Mouse (Mus musculus) erythroid progenitor cell, adult 5-6 weeks (primary cell): ENCODE results near the gene Ythdf1. TPM values are rescaled to one million over a fixed set of nuclear protein-coding genes. Genes with fewer than 3 reads are reported as not detected.

Experiments used
- ATAC-seq: replicated peaks from 2 replicates; pipeline ENCODE4 v1.8.0; 2016; ENCODE audit warnings: moderate number of reproducible peaks, mild to moderate bottlenecking, moderate TSS enrichment, inconsistent platforms; ENCODE audit not compliant: poor library complexity, low FRiP score, severe bottlenecking
- total RNA-seq, 2 experiments: library from RNA; stranded (forward) in 1 of 2; stranded (reverse) in 1 of 2; fragments of 150-400 nt in 1 of 2; fragments of 186-747, 209-891 nt in 1 of 2; gene quantifications; 2 replicates each; pipeline versions ENCODE4 v1.2.3 to v1.2.4; 2015 to 2017; ENCODE audit warnings: low replicate concordance in 2 of 2

Ythdf1 gene
- total RNA-seq, 2 experiments from 2014 or later, result 28.1 to 37.7 TPM

DNA sequence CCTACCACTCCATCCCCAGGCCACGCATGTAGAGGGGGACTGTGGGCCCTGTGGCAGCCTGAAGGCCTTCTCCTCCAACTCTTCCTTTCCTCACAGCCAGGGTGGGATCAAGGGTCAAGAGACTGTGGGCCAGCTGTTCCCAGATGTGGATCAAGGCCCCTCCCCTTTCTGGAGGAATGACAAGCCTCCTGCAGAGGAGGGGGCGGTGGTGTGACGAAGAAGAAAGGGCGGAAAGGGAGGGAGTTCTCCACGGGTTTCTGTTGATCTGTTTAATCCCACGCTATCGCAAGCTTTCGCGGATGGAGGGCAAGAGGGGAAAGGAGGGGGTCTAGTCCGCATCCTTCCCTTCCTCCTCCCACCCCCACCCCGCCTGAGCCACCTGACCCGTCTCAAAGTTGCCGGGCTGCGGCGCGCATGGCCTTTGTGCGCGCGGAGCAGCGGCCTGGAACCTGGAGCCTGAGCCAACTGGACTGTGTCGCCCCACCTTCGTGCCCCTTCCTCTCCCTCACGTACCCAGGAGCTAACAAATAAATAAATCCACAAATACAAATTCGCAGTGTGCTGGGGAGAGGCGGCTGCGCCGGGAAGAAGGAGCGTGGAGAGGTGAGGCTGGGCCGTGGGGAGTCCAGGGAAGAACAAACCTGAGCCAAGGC, 30.2 kb downstream of the Ythdf1 start:
- no peak for ATAC-seq

DNA sequence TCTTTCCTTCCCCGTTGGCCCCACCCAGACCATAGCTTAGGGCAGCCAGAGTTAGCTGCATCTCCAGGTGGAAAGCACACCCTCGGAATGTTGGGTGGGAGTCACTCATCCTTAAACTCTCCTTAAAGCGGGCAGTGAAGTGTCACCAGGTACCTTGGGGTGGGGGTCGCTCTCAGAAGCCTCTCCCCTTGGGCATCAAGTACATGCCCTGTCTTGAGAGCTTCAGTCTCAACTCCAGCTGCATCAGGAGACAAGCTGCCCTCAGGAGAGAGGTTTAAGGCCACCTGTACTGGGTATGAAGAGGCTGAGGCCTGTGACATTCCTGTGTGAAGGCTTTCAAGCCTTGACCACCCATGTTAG, 30.8 kb downstream of the Ythdf1 start:
- ATAC-seq, result no peak

- no peak for ATAC-seq
Measured at GRCm38 (mm10) chr2:180889271-180889920, 31.4 kb downstream of the Ythdf1 start.

DNA sequence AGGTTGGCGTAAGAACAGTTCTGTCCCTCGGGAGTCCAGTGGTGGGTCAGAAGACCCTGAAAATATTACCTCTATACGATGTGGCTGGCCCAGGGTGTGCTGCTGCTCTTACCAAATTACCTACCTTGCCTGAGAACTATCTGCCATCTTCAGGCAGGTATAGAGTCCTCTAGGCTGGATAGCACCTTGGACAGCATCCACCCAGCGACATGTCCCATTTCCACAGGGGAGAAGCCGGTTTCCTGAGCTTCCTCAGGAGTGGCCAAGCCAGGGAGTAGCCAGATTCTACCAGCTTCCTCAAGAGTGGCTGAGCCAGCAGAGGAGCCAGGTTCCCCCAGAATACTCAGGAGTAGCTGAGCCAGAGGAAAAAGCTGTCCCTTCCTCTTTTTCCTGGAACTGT, 35.5 kb downstream of the Ythdf1 start:
- ATAC-seq, result no peak

- no peak for ATAC-seq
Measured at GRCm38 (mm10) chr2:180881281-180881680, 39.5 kb downstream of the Ythdf1 start.

GRCm38 (mm10) chr2:180879365-180880067, 41.2 kb downstream of the Ythdf1 start:
- ATAC-seq, result no peak

DNA sequence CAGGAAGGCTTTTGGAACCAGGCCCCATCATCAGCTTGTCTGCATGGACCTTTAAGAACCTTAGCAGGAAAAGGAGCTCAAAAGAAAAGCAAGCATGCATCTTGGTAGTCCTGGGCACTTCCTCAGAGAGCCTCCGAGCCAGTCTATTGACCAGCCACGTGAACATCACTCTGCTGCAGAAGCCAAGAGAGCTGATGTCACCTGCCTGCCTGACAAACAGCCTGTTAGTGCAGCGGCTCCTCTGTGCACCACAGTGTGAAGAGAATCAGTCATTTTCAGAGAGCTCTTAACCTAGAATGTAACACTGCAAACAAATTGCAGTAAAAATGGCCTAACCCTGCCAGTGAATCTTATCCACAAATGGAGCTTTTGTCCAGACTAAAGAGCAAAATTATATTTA, 50.7 kb downstream of the Ythdf1 start:
- ATAC-seq, result no peak

DNA sequence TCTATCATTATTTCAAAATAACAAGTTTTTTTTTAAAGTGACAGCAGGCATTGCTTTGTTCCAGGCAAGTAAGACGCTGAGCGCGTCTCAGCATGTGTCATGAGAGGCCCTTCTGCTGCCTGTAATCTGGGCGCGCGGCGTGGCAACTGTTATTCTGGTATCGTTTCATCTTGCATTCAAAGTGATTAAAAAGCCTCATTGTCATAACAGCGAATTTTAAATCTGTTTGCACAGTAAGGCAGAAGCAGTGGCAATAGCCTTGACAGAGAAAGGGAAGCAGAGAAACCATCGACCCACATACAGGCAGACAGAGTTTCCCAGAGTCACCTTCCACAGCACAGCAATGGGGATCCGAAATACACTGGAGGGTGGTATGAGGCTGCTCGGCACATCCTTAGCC, 59.2 kb downstream of the Ythdf1 start:
- no peak for ATAC-seq

- ATAC-seq, result no peak
Measured at GRCm38 (mm10) chr2:180857121-180857520, 63.6 kb downstream of the Ythdf1 start.

DNA sequence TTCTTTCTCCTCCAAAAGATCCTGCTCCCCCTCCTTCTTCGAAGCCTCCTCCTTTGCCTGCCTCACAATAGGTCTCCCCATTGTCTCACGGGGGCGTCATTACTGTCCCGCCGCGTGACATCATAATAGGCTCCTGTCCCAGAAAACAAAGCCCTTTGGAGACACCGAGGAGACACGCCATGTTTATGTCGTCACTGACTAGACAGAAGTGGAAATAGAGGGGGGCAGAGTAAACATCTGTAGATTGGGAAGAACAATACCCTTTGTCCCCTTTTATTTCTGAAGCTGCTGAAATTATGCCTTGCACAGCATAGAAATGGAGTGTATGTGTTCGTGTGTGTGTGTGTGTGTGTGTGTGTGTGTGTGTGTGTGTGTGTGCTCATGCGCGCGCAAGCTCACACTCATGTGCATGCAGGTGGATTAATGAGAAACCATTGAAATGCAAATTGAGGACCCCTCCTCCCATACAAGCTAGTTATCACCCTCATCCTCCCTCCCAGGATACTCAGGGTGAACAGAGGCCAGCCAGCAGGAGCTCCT, 65.7 kb downstream of the Ythdf1 start:
- no peak for ATAC-seq

Other genes with a start within 250 kb of the Ythdf1 start
- 63.4 and 66.2 TPM in 2 replicates for gene Dido1, start 210.9 kb downstream of the Ythdf1 start, total RNA-seq (2015; ENCODE audit: low replicate concordance)
- 107 and 109 TPM in 2 replicates for gene Dido1, start 210.9 kb downstream of the Ythdf1 start, total RNA-seq (2017; ENCODE audit: low replicate concordance)
- 193 and 195 TPM in 2 replicates for gene Gid8, start 210.8 kb downstream of the Ythdf1 start, total RNA-seq (2015; ENCODE audit: low replicate concordance)
- 276 and 301 TPM in 2 replicates for gene Gid8, start 210.8 kb downstream of the Ythdf1 start, total RNA-seq (2017; ENCODE audit: low replicate concordance)
- gene Slc17a9, start 195.7 kb downstream of the Ythdf1 start, total RNA-seq (2015; ENCODE audit: low replicate concordance), result 6.1 and 6.3 TPM in 2 replicates
- gene Slc17a9, start 195.7 kb downstream of the Ythdf1 start, total RNA-seq (2017; ENCODE audit: low replicate concordance), result 0.38 and 2.6 TPM in 2 replicates
- gene Bhlhe23, start 144.0 kb downstream of the Ythdf1 start, total RNA-seq (2015; ENCODE audit: low replicate concordance), result not detected in 2 replicates
- gene Bhlhe23, start 144.0 kb downstream of the Ythdf1 start, total RNA-seq (2017; ENCODE audit: low replicate concordance), result not detected in 2 replicates
- not detected in 2 replicates for gene Birc7, start 8.1 kb upstream of the Ythdf1 start, total RNA-seq (2015; ENCODE audit: low replicate concordance)
- not detected in 2 replicates for gene Birc7, start 8.1 kb upstream of the Ythdf1 start, total RNA-seq (2017; ENCODE audit: low replicate concordance)
- gene Nkain4, start 33.8 kb upstream of the Ythdf1 start, total RNA-seq (2015; ENCODE audit: low replicate concordance), result not detected in 2 replicates
- not detected in 2 replicates for gene Nkain4, start 33.8 kb upstream of the Ythdf1 start, total RNA-seq (2017; ENCODE audit: low replicate concordance)
- 12.3 and 24.7 TPM in 2 replicates for gene Arfgap1, start 46.3 kb upstream of the Ythdf1 start, total RNA-seq (2015; ENCODE audit: low replicate concordance)
- gene Arfgap1, start 46.3 kb upstream of the Ythdf1 start, total RNA-seq (2017; ENCODE audit: low replicate concordance), result 23.5 and 32.6 TPM in 2 replicates
- gene Col20a1, start 65.6 kb upstream of the Ythdf1 start, total RNA-seq (2015; ENCODE audit: low replicate concordance), result not detected in 2 replicates
- under 0.01 and 0.39 TPM in 2 replicates for gene Col20a1, start 65.6 kb upstream of the Ythdf1 start, total RNA-seq (2017; ENCODE audit: low replicate concordance)
- gene Chrna4, start 122.6 kb upstream of the Ythdf1 start, total RNA-seq (2015; ENCODE audit: low replicate concordance), result not detected in 2 replicates
- gene Chrna4, start 122.6 kb upstream of the Ythdf1 start, total RNA-seq (2017; ENCODE audit: low replicate concordance), result not detected in 2 replicates
- not detected in 2 replicates for gene Kcnq2, start 214.4 kb upstream of the Ythdf1 start, total RNA-seq (2015; ENCODE audit: low replicate concordance)
- gene Kcnq2, start 214.4 kb upstream of the Ythdf1 start, total RNA-seq (2017; ENCODE audit: low replicate concordance), result not detected in 2 replicates
- not detected in 2 replicates for gene Eef1a2, start 236.1 kb upstream of the Ythdf1 start, total RNA-seq (2015; ENCODE audit: low replicate concordance)
- gene Eef1a2, start 236.1 kb upstream of the Ythdf1 start, total RNA-seq (2017; ENCODE audit: low replicate concordance), result not detected in 2 replicates